Mouse (Mus musculus) lung, adult 2 months (tissue): Measurements from ENCODE around the gene Wnt7b. TPM values are rescaled to one million over a fixed set of nuclear protein-coding genes. Genes with fewer than 3 reads are reported as not detected.
A peak's percentile ranks its signal among the peaks of the same experiment; 100 is the strongest.

Source experiments
- DNase-seq: peaks from one replicate; pipeline ENCODE4 v3.0.0; 2022
- H3K4me1 ChIP-seq: fragments of 200-500 bp; 2 replicates; pipeline ENCODE4 v1.6.1; 2011; ENCODE audit warnings: low read length; ENCODE audit not compliant: control insufficient read depth, insufficient read depth
- H3K4me3 ChIP-seq: fragments of 200-500 bp; replicated peaks from 2 replicates; pipeline ENCODE3; 2011; ENCODE audit warnings: low read depth, mild to moderate bottlenecking, control low read depth, low read length; ENCODE audit errors: extremely low read depth
- CTCF ChIP-seq: fragments of 200-500 bp; IDR thresholded peaks from 2 replicates; pipeline ENCODE4 v1.5.1; 2011; ENCODE audit warnings: mild to moderate bottlenecking, low read length, control low read depth; ENCODE audit not compliant: insufficient read depth
- POLR2A ChIP-seq: fragments of 200-500 bp; IDR thresholded peaks from 2 replicates; pipeline ENCODE4 v1.6.1; 2011; ENCODE audit warnings: low read depth, mild to moderate bottlenecking, control low read depth, low read length, borderline replicate concordance; ENCODE audit errors: extremely low read depth
- WGBS: fragments of 180-500 bp; shearing (Covaris S2); methylation state at CpG from one replicate; pipeline ENCODE4 v1.1.7; 2018; 5-methylcytosine and 5-hydroxymethylcytosine counted together
- polyA plus RNA-seq: library from polyadenylated mRNA; depleted of rRNA; stranded (reverse); fragments of >200 nt; gene quantifications from 2 replicates; pipeline ENCODE4 v1.2.3, GENCODE M21; 2012

Wnt7b gene
- polyA plus RNA-seq, 1 experiment = 13.2 TPM

DNA sequence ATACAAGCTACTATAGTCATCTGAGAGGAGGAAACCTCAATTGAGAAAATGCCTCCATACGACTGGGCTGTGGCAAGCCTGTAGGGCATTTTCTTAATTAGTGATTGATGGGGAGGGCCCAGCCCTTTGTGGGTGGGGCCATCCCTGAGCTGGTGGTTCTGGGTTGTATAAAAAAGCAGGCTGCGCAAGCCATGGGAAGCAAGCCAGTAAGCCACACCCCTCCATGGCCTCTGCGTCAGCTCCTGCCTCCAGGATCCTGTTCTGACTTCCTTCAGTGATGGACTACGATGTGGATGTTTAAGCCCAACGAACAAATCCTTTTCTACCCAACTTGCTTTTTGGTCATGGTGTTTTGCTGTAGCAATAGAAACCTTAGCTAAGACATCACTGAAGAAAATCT, 21.1 kb upstream of the Wnt7b start:
- DNase-seq = peak; percentile 34
- WGBS = 28% methylated on average over 5 of the region's 5 CpGs
- Histone ChIP-seq H3K4me3 (no peak overlapping the region), H3K4me1 (peaks cover 21% of the 10 kb centered on the region)
- TF ChIP-seq CTCF (no peak), POLR2A (no peak)

DNA sequence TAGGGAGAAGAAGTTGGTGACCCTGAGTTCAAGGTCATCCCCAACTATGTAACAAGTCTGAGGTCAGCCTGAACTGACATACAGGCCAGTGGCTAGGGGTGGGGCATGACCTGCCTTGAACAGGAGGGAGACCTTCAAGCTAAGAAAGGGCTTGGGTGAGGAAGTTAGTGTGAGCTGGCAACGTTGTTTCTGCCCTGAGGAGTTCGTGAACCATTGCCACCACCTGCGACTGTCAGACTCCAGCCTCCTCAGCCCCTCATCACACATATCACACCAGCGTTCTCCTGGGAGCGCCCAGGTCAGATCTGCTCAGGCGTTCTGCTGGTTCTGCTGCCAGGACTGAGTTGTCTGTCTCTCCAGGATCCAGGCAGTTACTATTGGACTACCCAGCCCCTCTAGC, 20.5 kb upstream of the Wnt7b start:
- Histone ChIP-seq H3K4me3 (no peak overlapping the region), H3K4me1 (peaks cover 21% of the 10 kb centered on the region)
- TF ChIP-seq POLR2A (no peak), CTCF (no peak)
- no peak for DNase-seq
- 71% methylated on average over 6 of the region's 6 CpGs for WGBS

- no peak for TF ChIP-seq CTCF
- TF ChIP-seq POLR2A = no peak
- 96% methylated on average over 5 of the region's 5 CpGs for WGBS
- Histone ChIP-seq H3K4me1 (peaks cover 21% of the 10 kb centered on the region), H3K4me3 (no peak overlapping the region)
- DNase-seq = no peak
Measured at GRCm38 (mm10) chr15:85602021-85602420, 19.7 kb upstream of the Wnt7b start.

- Histone ChIP-seq H3K4me1 (peaks cover 19% of the 10 kb centered on the region), H3K4me3 (no peak overlapping the region)
- DNase-seq = no peak
- WGBS = 70% methylated on average over 4 of the region's 4 CpGs
- TF ChIP-seq POLR2A (no peak), CTCF (no peak)
Measured at GRCm38 (mm10) chr15:85601202-85601601, 18.9 kb upstream of the Wnt7b start.

GRCm38 (mm10) chr15:85600696-85601094, 18.4 kb upstream of the Wnt7b start:
- 29% methylated on average over 7 of the region's 7 CpGs for WGBS
- Histone ChIP-seq H3K4me3 (no peak overlapping the region), H3K4me1 (peaks cover 17% of the 10 kb centered on the region)
- TF ChIP-seq CTCF = no peak
- no peak for TF ChIP-seq POLR2A
- DNase-seq = peak; percentile 27

DNA sequence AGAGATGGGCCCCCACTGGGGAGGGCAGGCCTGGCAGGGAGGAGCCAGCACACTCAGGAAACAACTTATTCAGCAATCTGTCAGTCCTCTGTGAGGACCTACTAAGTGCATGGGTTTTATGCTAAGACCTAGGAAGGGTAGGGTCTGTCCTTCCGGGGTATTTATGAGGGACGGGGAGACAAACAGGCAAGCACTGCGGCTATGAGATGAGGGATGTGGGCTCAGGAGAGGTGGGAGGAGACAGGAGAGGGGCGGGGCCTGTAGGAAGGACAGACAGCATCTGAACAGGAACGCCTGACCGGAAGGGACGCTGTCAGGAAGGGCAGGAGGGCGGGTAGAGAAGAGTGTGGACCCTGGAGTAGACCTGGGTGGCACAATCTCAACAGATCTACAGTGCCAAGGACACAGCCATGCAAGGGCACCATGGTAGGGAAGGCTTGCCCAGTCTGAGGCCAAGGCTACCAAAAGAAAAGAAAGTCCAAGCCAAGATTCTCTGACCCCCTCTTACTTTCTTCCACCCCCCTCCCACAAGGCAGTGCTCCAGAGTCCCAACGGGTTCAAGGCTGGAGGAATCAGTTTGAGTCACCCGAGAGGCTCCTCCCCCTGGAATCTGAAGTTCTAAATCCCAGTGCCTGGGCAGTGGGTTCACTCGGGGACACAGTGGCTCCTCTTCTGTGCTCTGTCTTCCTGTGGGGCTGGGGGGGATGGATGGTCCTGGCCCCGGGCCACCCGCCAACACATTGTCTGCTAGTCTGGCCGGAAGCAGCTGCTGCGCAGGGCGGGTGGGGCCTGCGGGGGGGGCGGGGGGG, 17.8 kb upstream of the Wnt7b start:
- DNase-seq = peak; percentile 64
- H3K4me1 ChIP-seq = peaks cover 17% of the 10 kb centered on the region
- no peak overlapping the region for H3K4me3 ChIP-seq
- TF ChIP-seq POLR2A (peak; percentile 55; the same call in 1 of the 2 replicates), CTCF (no peak)
- WGBS = 10% methylated on average over 18 of the region's 18 CpGs

DNA sequence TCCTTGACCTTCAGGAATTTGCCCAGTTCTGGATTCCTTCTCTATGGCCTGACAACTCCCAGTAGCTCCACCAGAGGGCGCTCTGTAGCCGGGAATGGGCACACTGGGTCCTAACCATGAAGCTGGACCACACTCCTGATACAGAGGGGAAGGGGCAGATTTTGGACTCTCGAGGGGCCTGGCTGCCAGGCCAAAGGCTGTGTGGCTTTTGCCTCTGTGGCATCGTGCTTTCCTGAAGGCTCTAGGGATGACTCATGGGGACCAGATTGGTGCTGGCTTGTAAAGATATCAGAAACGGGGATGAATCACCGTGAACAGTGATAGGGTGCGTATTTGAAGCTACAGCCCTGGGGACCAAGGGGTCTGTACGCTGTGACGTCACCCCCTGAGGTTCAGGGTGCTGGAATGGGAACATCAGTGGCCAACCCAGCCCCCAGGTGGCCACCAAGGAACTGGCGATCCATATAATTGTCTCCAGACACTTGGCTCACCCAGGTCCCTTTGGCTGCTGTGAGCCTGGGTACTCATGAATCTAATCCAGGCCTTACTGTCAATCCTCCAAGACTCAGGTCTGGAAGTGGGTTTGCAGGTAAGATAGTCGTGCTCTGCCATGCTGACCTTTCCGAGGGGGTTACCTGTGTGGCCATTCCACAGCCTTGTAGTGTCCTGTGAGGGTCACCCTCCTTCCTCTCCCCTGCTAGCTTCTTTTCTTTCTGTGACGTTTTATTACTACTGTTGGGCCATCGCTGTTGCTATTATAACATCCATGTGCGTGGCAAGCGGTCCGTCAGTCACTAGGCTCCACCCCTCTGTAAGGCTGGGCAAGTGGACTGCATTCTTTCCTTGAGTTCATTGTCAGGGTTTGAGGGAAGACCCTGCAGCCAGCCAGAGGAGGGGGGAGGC, 17.0 kb upstream of the Wnt7b start:
- 29% methylated on average over 17 of the region's 17 CpGs for WGBS
- Histone ChIP-seq H3K4me3 (no peak overlapping the region), H3K4me1 (peaks cover 17% of the 10 kb centered on the region)
- TF ChIP-seq CTCF (peak; percentile 94), POLR2A (no peak)
- DNase-seq = peak; percentile 84

DNA sequence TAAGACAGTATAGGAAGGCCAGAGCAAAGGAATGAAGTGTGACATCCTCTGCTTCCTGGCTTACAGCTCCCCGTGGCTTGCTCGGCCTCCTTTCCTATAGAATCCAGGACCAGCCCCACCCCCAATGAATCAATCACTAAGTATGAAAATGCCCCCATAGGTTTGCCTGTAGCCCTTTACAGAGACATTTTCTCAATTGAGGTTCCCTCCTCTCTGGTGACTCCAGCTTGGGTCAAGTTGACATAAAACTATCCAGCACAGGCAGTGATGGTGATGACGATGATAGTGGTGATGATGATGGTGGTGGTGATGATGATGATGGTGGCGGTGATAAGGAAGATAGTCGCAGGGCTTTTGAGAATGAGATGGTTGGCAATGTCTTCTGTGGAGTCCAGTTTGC, 16.2 kb upstream of the Wnt7b start:
- no peak for DNase-seq
- 55% methylated on average over 5 of the region's 5 CpGs for WGBS

GRCm38 (mm10) chr15:85597403-85597802, 15.1 kb upstream of the Wnt7b start:
- WGBS = 73% methylated on average over 3 of the region's 3 CpGs
- H3K4me3 ChIP-seq = no peak overlapping the region
- H3K4me1 ChIP-seq = peaks cover 17% of the 10 kb centered on the region
- 0 out of 2 replicates have a peak, but pooled peaks have one; percentile 18 for TF ChIP-seq CTCF
- TF ChIP-seq POLR2A = no peak
- DNase-seq = no peak

More for the DNA sequence above, 16.2 kb upstream of the Wnt7b start:
- no peak overlapping the region for H3K4me3 ChIP-seq
- TF ChIP-seq POLR2A (no peak), CTCF (no peak)
- H3K4me1 ChIP-seq = peaks cover 17% of the 10 kb centered on the region

DNA sequence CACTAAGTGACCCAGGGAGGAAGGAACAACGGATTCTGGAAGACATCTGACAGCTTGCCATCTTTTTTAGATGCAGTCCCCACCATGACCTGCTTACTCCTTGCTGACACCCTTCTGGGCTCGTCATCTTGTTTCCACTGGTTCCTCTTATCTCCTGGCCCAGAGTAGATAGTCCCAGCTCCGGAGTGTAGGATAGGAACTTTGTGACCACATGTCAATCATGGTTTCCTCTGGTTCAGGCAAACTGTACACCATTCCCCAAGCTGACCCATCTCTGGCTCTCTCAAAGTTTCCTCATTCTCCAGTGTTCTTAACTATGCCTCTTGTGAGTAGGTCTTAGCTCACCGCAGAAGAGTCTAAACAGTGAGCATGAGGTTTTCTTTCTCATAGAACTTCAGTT, 10.4 kb upstream of the Wnt7b start:
- no peaks in the 10 kb centered on the region for H3K4me1 ChIP-seq
- 71% methylated on average over 4 of the region's 4 CpGs for WGBS

More for the DNA sequence above, 10.4 kb upstream of the Wnt7b start:
- no peak for DNase-seq
- TF ChIP-seq CTCF = no peak
- no peak for TF ChIP-seq POLR2A
- no peak overlapping the region for H3K4me3 ChIP-seq
